Mouse (Mus musculus) intestine, postnatal 0 days (tissue): Measurements from ENCODE around the gene Tsc22d1. TPM values are rescaled to one million over a fixed set of nuclear protein-coding genes. Genes with fewer than 3 reads are reported as not detected.

Experiments
- ATAC-seq: fragments of 200-750 bp; cut with Nextera tagmentation; 2 replicates; pipeline ENCODE4 v1.8.0; 2017; ENCODE audit warnings: mild to moderate bottlenecking, moderate TSS enrichment, moderate library complexity
- H3K27ac ChIP-seq: fragments of 300-500 bp; sonication (generic); 2 replicates; pipeline ENCODE4 v1.5.1; 2014; ENCODE audit warnings: mild to moderate bottlenecking, low read depth, low read length, moderate library complexity
- H3K27me3 ChIP-seq: fragments of 300-500 bp; sonication (generic); replicated peaks from 2 replicates; pipeline ENCODE4 v1.6.1; 2014; ENCODE audit warnings: low read length, mixed read lengths; ENCODE audit not compliant: control insufficient read depth, insufficient read depth
- H3K36me3 ChIP-seq: fragments of 300-500 bp; sonication (generic); 2 replicates; pipeline ENCODE4 v1.6.1; 2014; ENCODE audit warnings: mild to moderate bottlenecking, moderate library complexity; ENCODE audit not compliant: control insufficient read depth, insufficient read depth
- H3K4me1 ChIP-seq: fragments of 300-500 bp; sonication (generic); replicated peaks from 2 replicates; pipeline ENCODE4 v1.6.1; 2014; ENCODE audit warnings: antibody characterized with exemption, low read length, mixed read lengths; ENCODE audit not compliant: control insufficient read depth, insufficient read depth
- H3K4me2 ChIP-seq: fragments of 300-500 bp; sonication (generic); replicated peaks from 2 replicates; pipeline ENCODE4 v1.6.1; 2014; ENCODE audit warnings: low read depth, mild to moderate bottlenecking, moderate library complexity
- H3K4me3 ChIP-seq: fragments of 300-500 bp; sonication (generic); 2 replicates; pipeline ENCODE4 v1.5.1; 2014; ENCODE audit warnings: low read depth, low read length
- H3K9ac ChIP-seq: fragments of 300-500 bp; sonication (generic); 2 replicates; pipeline ENCODE4 v1.6.1; 2014; ENCODE audit warnings: mild to moderate bottlenecking, low read depth, low read length
- H3K9me3 ChIP-seq: fragments of 300-500 bp; sonication (generic); 2 replicates; pipeline ENCODE4 v1.6.1; 2016; ENCODE audit warnings: mixed run types; ENCODE audit not compliant: control insufficient read depth
- CTCF ChIP-seq: sonication (generic); IDR thresholded peaks from 2 replicates; pipeline ENCODE4 v1.5.1; 2016; ENCODE audit warnings: low read depth, mild to moderate bottlenecking, control low read depth, antibody characterized with exemption, moderate library complexity
- WGBS: fragments of 180-500 bp; shearing (Covaris S2); extraction: QIAGEN DNeasy Blood & Tissue Kit; methylation state at CpG from one replicate; pipeline ENCODE4 v1.1.7; 2014; 5-methylcytosine and 5-hydroxymethylcytosine counted together
- polyA plus RNA-seq: library from polyadenylated mRNA; unstranded; fragments of >200 nt; fragmentation: Nextera tagmentation; extraction: Ambion mirVana; gene quantifications from 2 replicates; pipeline ENCODE4 v1.2.1, GENCODE M21; 2015

The Tsc22d1 gene
- polyA plus RNA-seq, 1 experiment from 2014 or later, result 272 TPM

DNA sequence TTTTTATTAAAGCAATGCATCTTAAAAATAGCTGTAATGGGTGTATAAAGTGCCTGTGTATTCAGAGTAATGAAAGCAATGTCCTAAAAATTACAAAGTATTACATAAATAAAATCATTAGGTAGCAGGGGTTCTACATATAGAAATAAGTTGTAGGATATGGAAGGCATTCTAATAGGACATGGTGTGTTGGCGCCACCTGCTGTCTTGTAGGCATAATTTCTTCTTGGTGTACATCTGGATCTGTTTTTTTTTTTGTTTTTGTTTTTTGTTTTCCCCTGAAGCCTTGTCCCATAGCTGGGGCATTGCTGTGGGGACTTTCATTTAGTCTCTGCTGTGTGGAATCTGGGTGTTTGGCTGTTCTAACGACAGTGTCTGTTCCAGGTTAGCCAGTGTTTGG is 58.6 kb downstream of the Tsc22d1 start:
- no peak for ATAC-seq
- Histone ChIP-seq H3K4me3 (no peak overlapping the region), H3K27ac (no peak overlapping the region), H3K36me3 (no peaks in the 10 kb centered on the region), H3K4me1 (no peaks in the 10 kb centered on the region), H3K9me3 (no peaks in the 10 kb centered on the region), H3K9ac (no peak overlapping the region), H3K4me2 (no peak overlapping the region), H3K27me3 (no peaks in the 10 kb centered on the region)
- WGBS, result 5% methylated on average over 2 of the region's 2 CpGs
- peak; percentile 91 for TF ChIP-seq CTCF

DNA sequence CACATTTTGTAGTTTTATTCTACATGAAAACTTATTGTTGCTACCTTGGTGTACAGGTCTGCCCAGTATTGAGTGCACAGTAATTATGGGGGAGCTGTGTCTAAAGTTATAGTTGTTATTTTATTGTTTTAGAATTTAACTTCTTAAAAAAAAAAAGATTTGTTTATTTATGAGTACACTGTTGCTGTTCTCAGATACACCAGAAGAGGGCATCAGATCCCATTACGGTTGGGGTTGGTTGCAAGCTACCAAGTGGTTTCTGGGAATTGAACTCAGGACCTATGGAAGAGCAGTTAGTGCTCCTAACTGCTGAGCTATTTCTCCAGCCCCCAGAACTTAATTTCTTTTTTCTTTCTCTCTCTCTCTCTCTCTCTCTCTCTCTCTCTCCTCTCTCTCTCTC is 59.4 kb downstream of the Tsc22d1 start:
- H3K4me3 ChIP-seq, result no peak overlapping the region

DNA sequence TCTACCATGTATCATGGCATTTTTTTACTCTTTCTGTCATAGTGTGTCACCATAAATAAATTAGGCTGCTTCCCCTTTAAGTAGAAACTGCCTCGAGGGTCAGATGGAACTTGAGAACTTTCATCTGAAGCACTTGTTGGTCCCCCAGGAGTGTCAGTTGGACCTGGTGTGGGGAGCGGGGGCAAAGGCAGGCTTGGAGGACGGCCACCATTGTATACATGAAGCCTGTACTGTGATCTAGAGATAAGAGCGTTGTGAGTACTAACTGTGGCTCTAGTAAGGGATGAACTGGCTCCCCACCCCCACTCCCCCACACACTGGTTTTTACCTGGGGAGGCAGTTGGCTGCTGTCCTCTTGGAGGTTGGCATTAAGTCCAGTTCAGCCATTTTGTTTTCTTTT is 62.0 kb downstream of the Tsc22d1 start:
- no peaks in the 10 kb centered on the region for H3K9me3 ChIP-seq
- no peak overlapping the region for H3K9ac ChIP-seq
- no peak for ATAC-seq
- H3K4me1 ChIP-seq, result peaks cover 8% of the 10 kb centered on the region; the same call in 1 of the 2 replicates
- H3K4me2 ChIP-seq, result no peak overlapping the region
- H3K27me3 ChIP-seq, result no peaks in the 10 kb centered on the region
- no peak overlapping the region for H3K27ac ChIP-seq
- no peaks in the 10 kb centered on the region for H3K36me3 ChIP-seq
- TF ChIP-seq CTCF, result no peak
- no peak overlapping the region for H3K4me3 ChIP-seq
- 35% methylated on average over 4 of the region's 4 CpGs for WGBS

More for the DNA sequence above, 59.4 kb downstream of the Tsc22d1 start:
- Histone ChIP-seq H3K36me3 (no peaks in the 10 kb centered on the region), H3K27ac (no peak overlapping the region), H3K9me3 (no peaks in the 10 kb centered on the region), H3K27me3 (no peaks in the 10 kb centered on the region), H3K4me1 (no peaks in the 10 kb centered on the region), H3K4me2 (no peak overlapping the region), H3K9ac (no peak overlapping the region)
- TF ChIP-seq CTCF, result peak; percentile 64
- no peak for ATAC-seq
- WGBS, result 52% methylated on average over 1 of the region's 1 CpGs

DNA sequence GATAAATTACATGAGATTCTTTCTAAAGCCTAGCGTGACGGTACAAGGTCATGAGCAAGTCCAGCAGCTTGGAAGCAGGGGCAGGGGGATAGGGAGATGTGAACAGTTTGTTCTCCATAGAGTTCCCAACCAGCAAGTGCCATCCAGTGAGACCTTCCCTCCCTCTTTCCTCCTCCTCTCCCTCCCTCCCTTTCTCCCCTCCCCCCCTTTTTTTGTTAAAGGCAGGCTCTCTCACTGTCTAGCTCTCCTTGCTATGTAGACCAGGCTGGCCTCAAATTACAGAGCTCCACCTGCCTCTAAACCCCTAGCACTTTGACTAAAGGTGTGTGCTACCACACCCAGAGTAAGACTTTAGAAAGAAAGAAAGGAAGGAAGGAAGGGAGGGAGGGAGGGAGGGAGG is 63.3 kb downstream of the Tsc22d1 start:
- 82% methylated on average over 2 of the region's 2 CpGs for WGBS
- TF ChIP-seq CTCF, result no peak
- Histone ChIP-seq H3K4me3 (no peak overlapping the region), H3K9ac (no peak overlapping the region), H3K4me1 (peaks cover 8% of the 10 kb centered on the region; the same call in 1 of the 2 replicates), H3K27ac (no peak overlapping the region), H3K4me2 (no peak overlapping the region), H3K9me3 (no peaks in the 10 kb centered on the region), H3K27me3 (no peaks in the 10 kb centered on the region), H3K36me3 (no peaks in the 10 kb centered on the region)
- ATAC-seq, result no peak

DNA sequence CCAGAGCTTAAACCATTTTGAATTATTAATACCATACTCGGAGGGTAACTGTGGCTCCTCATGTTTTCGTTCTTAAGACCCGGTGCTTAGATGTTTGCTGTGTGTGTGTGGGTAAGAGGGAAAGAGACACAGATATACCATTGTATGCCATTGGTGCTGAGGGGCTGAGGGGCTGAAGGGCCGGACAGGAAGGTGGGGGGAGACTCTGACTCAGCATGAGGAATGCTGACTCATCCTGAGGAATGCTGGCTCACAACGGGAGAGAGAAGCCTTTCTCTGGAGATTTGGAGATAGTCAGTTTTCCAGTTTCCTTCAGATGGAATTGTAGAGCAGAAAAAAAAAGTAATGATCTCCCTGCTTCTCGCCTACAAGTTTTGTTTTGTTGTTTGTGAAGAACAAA is 63.9 kb downstream of the Tsc22d1 start:
- Histone ChIP-seq H3K9me3 (no peaks in the 10 kb centered on the region), H3K36me3 (no peaks in the 10 kb centered on the region), H3K4me1 (peaks cover 8% of the 10 kb centered on the region; the same call in 1 of the 2 replicates), H3K27me3 (no peaks in the 10 kb centered on the region), H3K4me2 (0 out of 2 replicates have a peak overlapping the region, but pooled peaks have one; percentile 13), H3K27ac (no peak overlapping the region), H3K4me3 (no peak overlapping the region), H3K9ac (no peak overlapping the region)
- ATAC-seq, result no peak
- 54% methylated on average over 6 of the region's 6 CpGs for WGBS
- no peak for TF ChIP-seq CTCF

DNA sequence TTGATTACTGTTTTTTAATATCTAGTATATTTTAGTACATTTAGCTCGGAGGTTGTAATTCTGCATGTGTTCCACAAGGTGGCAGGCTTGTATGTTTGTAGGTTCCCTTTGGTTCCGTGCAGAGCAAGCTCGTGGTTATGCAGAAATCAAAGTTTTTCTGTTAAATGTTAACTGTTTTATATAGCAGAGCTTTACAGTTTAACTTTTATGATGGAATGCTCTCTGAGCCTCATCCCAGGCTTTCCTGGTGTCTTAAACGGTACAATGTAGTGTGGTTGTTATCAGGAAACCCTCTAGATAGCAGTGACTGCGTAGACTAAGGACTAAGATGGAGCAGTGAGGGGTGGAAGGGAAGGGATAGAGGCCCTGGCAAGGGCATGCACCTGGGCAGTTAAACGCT is 65.1 kb downstream of the Tsc22d1 start:
- H3K4me2 ChIP-seq, result no peak overlapping the region; the same call in 1 of the 2 replicates
- TF ChIP-seq CTCF, result peak; percentile 83
- no peak overlapping the region for H3K27ac ChIP-seq
- peaks cover 8% of the 10 kb centered on the region; the same call in 1 of the 2 replicates for H3K4me1 ChIP-seq
- H3K27me3 ChIP-seq, result no peaks in the 10 kb centered on the region
- peak; percentile 92 for ATAC-seq
- H3K36me3 ChIP-seq, result no peaks in the 10 kb centered on the region
- no peak overlapping the region for H3K4me3 ChIP-seq
- no peak overlapping the region for H3K9ac ChIP-seq
- 12% methylated on average over 6 of the region's 6 CpGs for WGBS
- H3K9me3 ChIP-seq, result no peaks in the 10 kb centered on the region

DNA sequence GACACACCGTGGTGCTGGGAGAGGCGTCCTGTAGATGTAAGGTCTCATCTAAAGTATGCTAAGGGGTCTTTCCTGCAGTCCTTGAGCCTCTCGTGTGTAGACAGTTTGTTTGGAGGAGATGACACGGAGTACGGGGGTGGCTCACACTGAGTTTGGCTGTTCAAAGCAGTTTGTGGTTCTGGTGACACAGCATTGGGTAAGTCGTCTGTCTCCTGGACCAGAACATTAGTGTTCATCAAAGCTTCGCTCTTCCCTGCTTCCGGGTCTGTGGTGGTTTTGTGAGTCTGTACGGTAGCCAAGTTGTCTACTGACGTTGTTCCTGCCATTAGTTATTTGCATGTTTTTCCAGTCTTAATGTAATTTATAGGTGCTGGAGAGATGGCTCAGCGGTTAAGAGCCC is 65.7 kb downstream of the Tsc22d1 start:
- H3K36me3 ChIP-seq, result no peaks in the 10 kb centered on the region
- no peak for TF ChIP-seq CTCF
- H3K4me2 ChIP-seq, result no peak overlapping the region
- no peak overlapping the region for H3K27ac ChIP-seq
- peaks cover 8% of the 10 kb centered on the region; the same call in 1 of the 2 replicates for H3K4me1 ChIP-seq
- H3K4me3 ChIP-seq, result no peak overlapping the region
- no peak overlapping the region for H3K9ac ChIP-seq
- WGBS, result 68% methylated on average over 11 of the region's 11 CpGs
- ATAC-seq, result peak; percentile 10; the same call in 1 of the 2 replicates
- no peaks in the 10 kb centered on the region for H3K27me3 ChIP-seq
- no peaks in the 10 kb centered on the region for H3K9me3 ChIP-seq
